In genomic region chr4:151229073-151229472, GRCm38 (mm10) we compare ENCODE assay signal across 10 mouse cellular contexts.
"Had no signal": no experiment of that assay in that cellular context is flagged by ENCODE, and none has a peak within 500 bp of the region (broad histone marks: within the 10 kb centered on the region; RNA-seq: fewer than 3 reads in every experiment).

No protein-coding gene starts in this region.

- H3K9me3 ChIP-seq: limb, embryonic 13.5 days; midbrain, embryonic 15.5 days; neural tube, embryonic 12.5 days had no signal

- H3K4me2 ChIP-seq: limb, embryonic 13.5 days; midbrain, embryonic 15.5 days; neural tube, embryonic 12.5 days had no signal

- H3K9ac ChIP-seq: limb, embryonic 13.5 days; liver, embryonic 14.5 days; midbrain, embryonic 15.5 days; neural tube, embryonic 12.5 days had no signal

- ATAC-seq: midbrain, embryonic 15.5 days had no signal

- H3K4me3 ChIP-seq: layer of hippocampus, adult 2 months; limb, embryonic 13.5 days; midbrain, embryonic 15.5 days; neural tube, embryonic 12.5 days had no signal

- H3K27ac ChIP-seq: layer of hippocampus, adult 2 months; limb, embryonic 13.5 days; liver, embryonic 14.5 days; midbrain, embryonic 15.5 days; neural tube, embryonic 12.5 days had no signal

- H3K36me3 ChIP-seq: limb, embryonic 13.5 days; midbrain, embryonic 15.5 days; neural tube, embryonic 12.5 days had no signal

- DNase-seq: kidney, adult 18-20 months; right cerebral cortex, postnatal 4 days; spleen, adult 18-20 months; thymus, adult 18-20 months; thymus, postnatal 14 days had no signal
